Mouse (Mus musculus) gastrocnemius, postnatal 4 days (tissue): ENCODE measurements around the gene Lbp. TPM values are rescaled to one million over a fixed set of nuclear protein-coding genes. Genes with fewer than 3 reads are reported as not detected.
A peak's percentile ranks its signal among the peaks of the same experiment; 100 is the strongest.

ENCODE experiments used
- DNase-seq, 2 experiments: peaks; one replicate each; pipeline ENCODE4 v3.0.0; 2021 to 2022; ENCODE audit warnings: low spot score in 2 of 2, mixed read lengths in 2 of 2
- total RNA-seq, 2 experiments: library from RNA; stranded (reverse); gene quantifications; 2 replicates each; pipeline ENCODE4 v1.2.3; 2021

Gene Lbp
- total RNA-seq, 2 experiments from 2014 or later: 10.0 to 10.9 TPM

GRCm38 (mm10) chr2:158360873-158361677, 54.8 kb downstream of the Lbp start:
- DNase-seq: peak; percentile 79 to 87

GRCm38 (mm10) chr2:158361678-158362320, 55.5 kb downstream of the Lbp start:
- DNase-seq: no peak

GRCm38 (mm10) chr2:158364175-158364574, 57.9 kb downstream of the Lbp start:
- no peak for DNase-seq

DNA sequence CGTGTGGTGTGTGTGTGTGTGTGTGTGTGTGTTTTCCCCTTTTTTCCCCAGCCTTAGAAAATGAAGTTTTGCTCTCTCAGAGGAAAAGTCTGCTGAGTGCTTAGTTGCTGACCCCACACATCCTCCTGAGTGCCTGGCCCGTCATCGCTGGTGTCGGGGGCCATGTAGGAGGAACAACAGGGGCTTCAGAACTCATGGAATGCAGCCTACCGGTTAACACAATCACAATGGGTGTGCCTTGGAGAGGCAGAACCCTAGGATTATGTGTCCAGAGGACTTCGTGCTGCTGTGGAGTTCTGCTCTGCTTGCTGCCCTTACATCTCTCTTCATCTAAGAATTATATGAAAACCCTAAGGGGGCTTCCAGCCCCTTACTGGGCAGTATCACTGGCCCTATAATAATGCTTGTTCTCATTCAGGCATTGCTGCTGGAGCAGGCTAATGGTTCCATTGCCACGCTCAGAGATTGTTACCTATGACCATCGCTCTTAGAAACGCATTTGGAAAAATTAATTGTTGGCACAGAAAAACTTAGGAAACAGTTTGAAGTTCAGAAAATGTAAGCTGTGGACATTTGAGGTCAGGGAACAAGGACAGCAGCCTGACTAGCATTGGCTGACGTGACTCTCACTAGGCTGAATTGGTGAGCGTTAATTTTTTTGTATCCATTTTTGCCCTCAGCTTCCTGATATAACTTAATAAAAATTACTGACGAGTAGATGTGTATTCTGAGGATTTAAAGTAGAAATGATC, 59.0 kb downstream of the Lbp start:
- no peak for DNase-seq

- no peak for DNase-seq
These were observed 61.4 kb downstream of the Lbp start for GRCm38 (mm10) chr2:158367654-158368053.

- DNase-seq: no peak
These were observed 62.0 kb downstream of the Lbp start for GRCm38 (mm10) chr2:158368313-158368712.

DNA sequence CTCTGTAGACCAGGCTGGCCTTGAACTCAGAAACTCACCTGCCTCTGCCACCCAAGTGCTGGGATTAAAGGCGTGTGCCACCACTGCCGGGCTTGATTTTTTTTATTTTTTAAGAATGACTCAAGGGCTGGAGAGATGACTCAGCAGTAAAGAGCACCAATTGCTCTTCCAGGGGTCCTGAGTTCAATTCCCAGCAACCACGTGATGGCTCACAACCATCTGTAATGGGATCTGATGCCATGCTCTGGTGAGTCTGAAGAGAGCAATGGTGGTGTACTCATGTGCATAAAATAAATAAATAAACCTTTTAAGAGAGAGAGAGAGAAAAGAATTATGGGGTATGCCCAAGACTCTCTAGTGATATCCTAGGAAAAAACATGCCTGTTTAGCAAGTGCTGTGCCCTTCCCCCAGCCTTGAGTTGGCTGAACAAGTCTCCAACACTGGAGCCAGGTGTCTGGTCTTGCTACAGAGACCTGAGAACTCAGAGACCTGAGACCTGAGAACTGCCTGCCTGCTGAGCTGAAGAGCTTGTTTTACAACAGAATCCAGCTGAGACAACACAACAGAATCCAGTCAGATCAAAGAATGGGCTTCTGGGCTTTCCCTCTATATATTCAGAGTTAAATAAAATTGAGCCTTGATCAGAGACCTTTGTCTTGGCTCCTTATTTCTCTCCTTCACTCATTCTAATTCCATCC, 63.3 kb downstream of the Lbp start:
- DNase-seq: no peak

GRCm38 (mm10) chr2:158370173-158370550, 63.9 kb downstream of the Lbp start:
- DNase-seq: no peak

DNA sequence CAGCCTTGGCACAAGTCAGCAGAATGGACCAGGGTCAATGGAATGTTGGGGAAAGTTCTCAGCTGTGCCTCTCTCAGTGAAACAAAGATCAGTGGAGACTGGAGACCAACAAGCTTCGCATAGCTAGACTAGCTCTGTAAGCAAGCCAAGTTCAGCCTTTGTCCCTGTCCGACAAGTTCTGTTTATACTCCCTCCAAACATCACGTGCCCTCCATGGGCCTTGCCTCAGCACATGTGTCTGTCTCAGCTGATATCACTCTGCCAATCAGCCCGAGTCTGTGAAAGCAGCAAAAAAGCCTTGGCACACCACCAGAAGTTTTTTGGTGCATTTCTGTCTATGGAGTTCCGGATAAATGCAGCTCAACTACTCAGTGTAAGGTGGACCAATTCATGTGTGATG, 66.8 kb downstream of the Lbp start:
- no peak for DNase-seq

- no peak for DNase-seq
These were observed 67.2 kb downstream of the Lbp start for GRCm38 (mm10) chr2:158373516-158373915.

- no peak for DNase-seq
These were observed 69.3 kb downstream of the Lbp start, which contains the start of gene Snhg11 for GRCm38 (mm10) chr2:158375443-158376122. Gene Snhg11 (plus strand): TSS chr2:158375638.

- no peak for DNase-seq
These were observed 69.9 kb downstream of the Lbp start for GRCm38 (mm10) chr2:158376123-158376687.

DNA sequence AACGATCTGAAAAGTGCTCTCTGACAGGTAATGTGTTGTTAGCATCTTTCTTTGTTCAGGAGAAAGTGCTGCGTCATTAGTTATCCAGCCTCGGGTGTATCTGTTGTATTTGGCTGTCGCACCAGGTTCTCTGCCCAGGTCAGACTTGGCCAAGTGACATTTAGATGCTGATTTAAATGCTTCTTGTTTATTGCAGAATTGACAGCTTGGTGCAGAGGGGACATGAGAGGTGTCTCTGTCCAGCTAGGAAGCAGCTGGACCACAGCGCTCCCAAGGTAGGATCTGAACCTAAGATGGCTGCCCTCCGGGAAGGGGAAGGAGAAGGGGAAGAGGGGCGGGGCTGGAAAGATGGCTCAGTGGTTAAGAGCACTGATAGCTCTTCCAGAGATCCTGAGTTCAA, 70.5 kb downstream of the Lbp start:
- no peak for DNase-seq

DNA sequence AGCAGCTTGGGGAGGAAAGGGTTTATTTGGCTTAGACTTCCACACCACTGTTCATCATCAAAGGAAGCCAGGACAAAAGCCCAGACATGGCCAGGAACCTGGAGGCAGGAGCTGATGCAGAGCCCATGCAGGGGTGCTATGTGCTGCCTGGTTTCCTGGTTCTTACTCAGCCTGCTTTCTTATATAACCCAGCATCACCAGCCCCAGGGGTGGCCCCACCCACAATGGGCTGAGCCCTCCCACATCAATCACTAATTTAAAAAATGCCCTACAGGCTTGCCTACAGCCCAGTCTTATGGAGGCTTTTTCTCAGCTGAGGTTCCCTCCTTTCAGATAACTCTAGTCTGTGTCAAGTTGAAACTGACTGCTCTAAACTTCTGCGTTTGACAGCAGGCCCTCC, 71.5 kb downstream of the Lbp start:
- DNase-seq: no peak

GRCm38 (mm10) chr2:158379354-158380078, 73.2 kb downstream of the Lbp start:
- DNase-seq: peak in 1 of 2 experiments; percentile 48
